Mouse (Mus musculus) testis, postnatal 14 days (tissue): Measurements from ENCODE around the gene Arhgap10.
"Not testable (repeated sequence)": the region's sequence is repeated elsewhere in the genome, so short reads cannot be mapped to it uniquely, and the experiment has no call there.

Source experiments
- DNase-seq: peaks from one replicate; pipeline ENCODE4 v3.0.0; 2021; ENCODE audit warnings: low spot score

Gene Arhgap10

DNA sequence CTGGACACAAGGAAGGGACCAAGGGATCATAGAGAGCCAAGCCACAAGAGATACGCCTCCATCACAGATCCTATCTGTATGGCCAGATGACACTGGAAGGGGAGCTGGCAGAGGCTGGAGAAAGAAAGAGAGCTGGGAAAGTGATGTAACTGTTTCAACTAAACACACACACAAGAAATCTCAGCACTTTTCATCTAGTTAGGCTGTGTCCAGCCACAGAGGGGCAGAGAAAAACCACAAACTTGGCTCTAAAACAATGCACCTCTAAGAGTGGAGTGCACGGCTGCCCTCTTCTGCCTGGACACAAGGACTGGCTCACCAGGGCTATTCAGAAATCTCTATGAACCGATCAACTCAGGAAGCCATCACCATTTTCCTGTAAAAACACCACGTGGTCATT lies 175.6 kb downstream of the Arhgap10 start:
- DNase-seq = no peak

DNA sequence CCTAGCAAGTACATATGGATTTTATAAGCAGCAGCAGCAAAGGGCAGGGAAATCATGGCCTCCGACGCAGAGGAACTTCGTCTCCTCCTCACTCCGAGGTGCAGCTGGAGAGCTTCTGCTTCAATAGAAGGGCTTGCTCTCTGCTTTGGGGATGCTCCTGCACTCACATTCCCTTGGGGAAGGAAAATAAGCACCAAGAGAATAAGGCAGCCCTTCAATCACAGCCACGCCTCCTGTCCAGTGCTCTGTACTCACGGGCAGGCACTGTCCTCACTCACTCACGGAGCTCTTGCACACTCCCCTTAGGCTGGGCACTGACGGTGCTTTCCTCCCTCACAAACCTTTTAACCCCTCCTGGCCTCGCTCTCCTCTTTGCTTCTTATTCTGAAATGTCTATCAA lies 176.4 kb downstream of the Arhgap10 start:
- no peak for DNase-seq

DNA sequence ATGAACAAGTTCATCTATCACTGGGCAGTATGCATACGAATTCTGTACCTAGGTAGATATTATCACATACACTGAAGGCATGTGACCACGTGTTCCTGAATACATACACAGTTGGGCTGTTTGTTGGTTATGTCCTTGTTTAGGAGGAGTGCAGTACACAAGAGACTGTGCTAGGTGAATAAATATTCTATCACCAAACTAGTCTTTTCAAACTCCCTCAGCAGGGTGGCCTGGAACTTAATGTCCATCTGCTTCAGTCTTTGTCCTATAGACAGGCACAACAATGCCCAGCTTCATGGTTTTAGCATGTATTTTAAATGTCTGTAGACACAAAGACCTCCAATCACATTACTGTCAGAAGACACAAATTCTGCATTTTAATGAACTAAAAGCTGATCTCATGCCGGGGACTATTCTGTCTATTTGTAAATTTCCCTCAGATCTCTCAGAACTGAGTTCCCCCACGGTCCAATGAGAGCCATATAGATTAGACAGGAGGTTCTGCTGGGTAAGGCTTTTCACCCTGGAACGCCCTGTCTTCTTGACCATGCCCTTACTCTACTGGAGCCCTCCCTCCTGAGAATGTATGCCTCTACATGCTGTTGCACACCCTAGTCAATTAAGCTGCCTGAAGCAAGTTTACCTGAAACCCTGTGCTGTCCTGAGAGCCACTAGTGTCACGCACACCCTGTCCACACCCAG lies 177.6 kb downstream of the Arhgap10 start:
- DNase-seq = no peak

DNA sequence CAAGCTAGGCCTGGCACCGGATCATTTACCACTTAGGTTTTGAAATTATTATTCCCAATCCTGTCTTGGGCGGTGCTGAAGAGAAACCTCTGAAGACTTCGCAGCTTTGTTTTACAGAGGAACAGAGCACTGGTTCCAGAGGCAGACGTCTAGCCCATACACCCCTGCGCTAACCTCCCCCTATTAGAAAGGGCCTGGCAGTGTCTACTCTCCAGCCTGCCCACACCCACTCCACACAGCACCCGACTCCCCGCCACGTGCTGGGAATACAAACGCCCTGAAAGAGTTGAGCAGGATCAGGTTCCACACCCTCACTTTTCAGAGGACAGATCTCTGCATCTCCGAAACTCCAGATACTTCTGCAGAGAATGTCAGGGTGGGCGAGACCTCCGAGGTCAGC lies 180.5 kb downstream of the Arhgap10 start:
- DNase-seq = no peak

DNA sequence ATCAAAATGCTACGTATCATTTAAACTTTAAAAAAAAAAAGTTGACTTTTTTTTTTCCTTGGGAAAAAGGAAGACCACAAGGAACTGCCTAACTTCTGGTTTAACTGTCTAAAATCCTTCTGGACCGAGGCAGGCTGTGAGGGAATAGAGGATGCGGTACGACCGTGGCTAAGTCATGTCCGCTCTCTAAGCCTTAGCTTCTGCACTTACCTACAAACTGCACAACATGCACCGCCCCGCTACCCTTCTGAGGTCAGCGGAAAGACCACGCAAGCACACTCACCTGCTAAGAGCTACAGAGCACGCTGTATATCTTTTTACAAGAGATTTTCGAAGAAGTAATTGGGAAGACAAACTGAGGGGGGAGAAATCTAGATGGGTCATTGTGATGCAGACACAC lies 186.6 kb downstream of the Arhgap10 start:
- DNase-seq = no peak

DNA sequence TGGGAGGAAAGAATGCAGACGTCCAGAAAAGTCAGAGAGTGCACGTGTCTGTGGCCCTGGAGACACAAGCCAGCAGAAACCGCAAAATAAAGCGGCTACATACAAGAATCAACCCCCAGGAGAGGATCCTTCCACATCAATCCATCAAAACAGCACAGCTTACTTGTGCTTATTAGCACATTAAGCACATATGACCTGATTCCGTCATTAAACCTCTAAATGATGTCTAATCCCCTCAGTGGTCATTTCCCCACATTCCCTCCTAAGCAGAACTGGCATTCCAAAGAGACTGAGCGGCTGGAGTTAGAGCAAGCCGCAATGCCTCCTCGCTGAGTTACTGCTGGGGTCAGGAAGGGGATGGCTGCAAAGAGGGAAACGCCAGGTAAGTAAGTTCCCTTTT lies 187.4 kb downstream of the Arhgap10 start:
- no peak for DNase-seq

DNA sequence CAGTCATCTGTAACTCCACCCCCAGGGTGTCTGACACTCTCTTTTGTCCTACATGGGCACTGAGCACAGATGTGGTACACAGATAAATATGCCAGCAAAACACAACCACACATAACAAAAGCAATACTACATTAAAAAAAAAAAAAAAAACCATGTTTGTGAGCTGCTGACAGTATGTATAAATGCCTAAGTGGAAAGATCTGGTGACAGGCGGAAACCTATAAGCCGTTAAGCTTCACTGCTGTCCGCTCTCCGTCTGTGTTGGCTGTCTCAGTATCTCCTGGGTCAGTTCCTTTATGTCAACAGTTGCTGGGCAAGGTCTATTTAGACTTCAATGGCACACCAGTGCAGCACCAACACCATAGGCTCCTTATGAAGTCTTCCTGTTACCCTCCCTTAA lies 188.0 kb downstream of the Arhgap10 start:
- no peak for DNase-seq

DNA sequence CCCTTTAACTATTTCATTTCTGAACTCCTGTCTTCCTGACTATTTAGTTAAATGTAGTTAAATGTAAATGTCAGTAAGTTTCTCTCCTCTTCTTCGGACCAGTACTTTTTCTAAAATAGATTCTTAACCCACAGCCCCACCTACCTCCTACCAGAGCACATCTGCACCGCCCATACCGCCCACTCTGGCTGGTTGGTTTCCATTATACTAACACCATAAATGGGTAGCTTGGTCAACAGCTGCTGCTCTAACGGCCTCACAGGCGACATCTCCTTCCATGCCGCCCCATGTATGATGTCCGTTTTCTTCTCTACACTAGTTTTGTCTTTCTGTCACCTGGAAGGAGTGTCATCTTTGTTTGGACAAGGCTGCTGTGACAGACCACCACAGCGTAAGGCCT lies 189.3 kb downstream of the Arhgap10 start:
- DNase-seq = no peak

DNA sequence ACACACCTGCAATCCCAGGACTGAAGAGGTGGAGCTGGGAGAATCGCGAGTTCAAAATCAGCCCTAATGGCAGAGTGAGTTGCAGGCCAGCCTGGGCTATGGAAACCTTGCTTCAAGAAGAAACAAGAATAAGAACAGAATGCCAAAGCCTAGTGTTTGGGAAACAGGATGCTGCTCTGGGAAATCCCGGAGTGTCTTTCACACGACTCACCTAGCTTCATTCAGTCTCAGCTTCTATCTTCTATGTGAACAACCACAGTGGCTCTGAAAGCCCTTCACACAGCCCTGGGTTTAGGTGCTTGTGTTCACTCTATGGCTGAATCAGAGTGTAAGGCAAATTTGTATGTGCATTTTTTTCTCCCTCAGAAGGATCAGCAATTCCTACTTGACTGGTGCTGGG lies 190.4 kb downstream of the Arhgap10 start:
- DNase-seq = no peak

DNA sequence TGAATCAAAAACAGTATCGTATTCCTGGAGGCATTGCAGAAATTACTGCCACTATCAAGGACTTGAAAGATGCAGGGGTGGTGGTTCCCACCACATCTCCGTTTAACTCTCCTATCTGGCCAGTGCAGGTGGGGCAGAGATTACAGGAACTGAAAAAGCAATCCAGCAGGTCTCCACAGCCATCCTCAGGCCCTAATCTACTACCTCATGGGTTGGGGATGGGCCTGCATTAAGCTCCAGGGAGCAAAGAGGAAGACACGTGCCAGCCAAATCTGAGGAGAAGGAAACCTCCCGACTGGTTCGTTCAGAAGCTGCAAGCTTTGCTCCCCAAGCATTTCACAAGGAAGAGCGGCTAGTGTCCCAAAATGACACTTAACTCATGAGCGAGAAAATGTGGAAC lies 195.0 kb downstream of the Arhgap10 start:
- not testable (repeated sequence) for DNase-seq

DNA sequence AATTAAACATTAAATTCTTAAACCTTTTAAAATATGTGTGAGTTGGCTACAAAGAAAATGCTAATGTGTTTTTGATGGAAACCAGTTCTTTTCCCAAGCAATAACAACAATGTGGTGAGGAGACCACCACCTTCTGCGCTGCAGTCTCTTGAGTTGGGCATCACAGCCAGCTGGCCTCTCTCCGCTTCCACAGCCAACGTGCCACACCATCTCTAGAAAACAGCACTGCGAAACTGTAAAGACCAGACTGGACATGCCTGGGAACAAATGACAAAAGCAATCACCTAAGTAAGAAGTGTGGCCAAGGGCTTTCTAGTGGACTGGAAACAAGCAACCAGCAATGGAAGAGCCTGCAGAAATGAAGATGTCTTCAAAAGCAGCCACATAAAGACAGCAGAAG lies 195.9 kb downstream of the Arhgap10 start:
- no peak for DNase-seq

DNA sequence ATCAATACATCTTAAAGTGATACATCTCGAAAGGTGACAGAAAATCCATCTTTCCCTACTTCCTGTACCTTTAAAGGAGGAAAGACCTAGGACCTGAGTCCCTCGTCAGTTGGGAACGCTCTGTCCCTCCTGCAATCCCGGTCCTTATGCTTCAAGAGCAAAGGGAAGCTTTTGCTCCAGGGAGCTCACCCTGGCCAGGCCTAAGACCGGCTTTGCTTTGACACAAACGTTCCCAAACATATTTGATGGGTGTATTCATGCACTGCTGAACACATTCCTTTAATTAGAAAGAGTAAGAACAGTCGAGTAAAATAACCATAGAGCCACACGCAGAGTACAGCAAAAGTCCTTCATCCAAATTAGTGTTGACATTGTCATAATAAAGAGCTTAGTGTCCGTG lies 199.2 kb downstream of the Arhgap10 start:
- no peak for DNase-seq

DNA sequence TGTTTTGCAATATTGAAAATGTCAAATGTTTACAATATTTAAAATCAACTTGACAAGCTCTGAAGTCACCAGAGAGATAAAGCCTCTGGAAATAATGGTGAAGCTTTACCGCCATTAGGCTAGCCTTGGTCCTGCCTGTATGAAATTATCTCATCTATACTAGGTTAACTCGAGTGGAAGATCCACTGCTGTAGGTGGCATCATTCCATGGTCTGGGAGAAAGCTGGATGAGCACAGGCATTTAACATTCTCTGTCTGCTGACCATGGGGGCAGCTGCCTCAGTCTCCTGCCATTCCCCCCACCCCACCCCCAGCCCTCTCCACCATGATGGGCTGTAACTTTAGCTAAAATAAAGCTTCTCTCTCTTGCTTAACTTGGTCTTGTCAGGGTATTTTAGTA lies 200.0 kb downstream of the Arhgap10 start:
- no peak for DNase-seq

DNA sequence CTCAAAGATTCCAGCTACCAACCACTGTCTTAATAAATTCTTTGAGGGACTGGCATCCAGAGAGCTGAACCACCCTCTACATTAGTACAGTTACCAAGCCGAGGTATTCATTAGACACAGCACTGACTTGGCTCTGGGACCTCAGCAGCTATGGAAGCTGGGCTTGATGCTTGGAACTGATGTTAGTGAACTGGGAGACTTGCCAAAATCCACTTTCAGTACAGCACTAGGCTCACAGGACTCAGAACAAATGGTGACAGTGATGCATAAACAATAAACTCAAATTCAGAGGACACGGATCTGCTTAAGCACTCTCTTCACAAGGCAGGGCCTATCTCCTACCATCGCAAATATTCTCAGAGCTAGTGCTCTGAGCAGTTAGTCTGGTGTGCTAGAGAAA lies 204.8 kb downstream of the Arhgap10 start:
- no peak for DNase-seq

DNA sequence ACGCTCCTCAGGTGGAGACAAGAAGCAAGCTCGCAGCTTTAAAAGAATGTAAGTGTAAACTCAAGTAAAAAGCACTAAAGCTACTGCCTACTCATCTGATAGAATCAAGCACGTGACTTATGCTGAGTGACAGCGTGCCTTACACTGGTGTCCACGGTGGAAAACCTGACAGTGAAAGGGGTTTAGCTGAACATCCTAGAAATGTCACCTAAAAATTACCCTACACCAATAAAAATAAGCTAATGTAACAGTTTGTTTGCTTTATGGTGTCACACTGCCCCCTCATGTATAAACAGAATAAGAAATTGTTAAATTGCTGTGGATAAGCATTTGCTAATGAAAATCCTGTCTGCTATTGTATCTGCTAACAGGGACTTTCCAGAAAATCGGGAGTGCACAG lies 206.0 kb downstream of the Arhgap10 start:
- no peak for DNase-seq

DNA sequence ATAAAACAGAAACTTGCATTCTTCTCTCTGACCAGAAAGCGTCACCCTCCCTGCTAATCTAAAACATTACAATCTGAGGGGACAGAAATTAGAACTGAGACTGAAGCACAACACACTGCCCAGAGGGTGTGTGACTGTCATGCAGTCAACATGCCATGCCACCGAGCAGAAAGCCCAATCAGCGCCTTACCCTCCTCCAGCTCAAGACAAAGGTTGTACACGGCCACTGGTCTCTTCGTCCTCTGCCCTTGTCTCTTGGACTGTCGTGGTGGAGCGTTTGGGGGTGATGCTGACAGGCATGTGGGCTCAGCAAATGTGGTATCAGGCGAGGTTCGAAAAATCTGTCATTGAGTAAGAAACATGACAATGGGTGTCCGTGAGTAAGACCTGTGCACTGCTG lies 207.2 kb downstream of the Arhgap10 start:
- DNase-seq = no peak

DNA sequence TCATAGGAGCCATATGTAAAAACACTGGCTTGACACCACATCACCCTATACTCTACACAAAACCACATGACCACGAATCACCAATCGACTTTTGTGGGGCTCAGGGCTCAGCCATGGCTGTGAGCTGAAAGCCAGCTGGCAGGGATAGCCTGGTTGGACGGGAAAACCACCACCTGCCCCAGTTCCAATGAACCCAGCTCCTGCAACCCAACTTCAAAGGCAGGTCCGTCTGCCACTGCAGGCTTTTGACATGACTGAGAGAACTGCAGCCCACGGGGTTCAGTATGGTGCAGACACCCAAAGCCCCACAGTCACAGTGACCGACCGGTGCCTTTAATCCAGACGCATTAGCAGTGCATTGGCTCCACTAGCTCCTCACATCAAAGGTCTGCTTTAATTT lies 207.7 kb downstream of the Arhgap10 start:
- DNase-seq = no peak

DNA sequence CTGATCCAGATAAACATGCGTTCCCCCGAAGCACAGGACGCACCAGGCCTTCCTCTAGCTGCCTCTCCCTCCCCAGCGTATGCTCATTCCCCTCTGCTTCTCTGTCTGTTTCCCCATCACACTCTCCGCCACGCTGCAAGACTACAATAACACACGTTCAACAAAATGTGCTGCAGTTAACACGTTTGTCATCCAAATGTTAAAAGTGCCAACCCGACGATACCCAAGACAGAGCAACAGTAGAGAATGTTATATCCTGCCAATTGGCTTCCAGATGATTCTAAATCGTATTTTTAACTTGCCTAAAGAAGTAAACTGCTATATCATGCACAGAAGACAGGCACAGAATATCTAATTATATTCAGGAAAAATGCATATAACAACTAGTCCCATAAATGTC lies 223.2 kb downstream of the Arhgap10 start:
- DNase-seq = no peak

DNA sequence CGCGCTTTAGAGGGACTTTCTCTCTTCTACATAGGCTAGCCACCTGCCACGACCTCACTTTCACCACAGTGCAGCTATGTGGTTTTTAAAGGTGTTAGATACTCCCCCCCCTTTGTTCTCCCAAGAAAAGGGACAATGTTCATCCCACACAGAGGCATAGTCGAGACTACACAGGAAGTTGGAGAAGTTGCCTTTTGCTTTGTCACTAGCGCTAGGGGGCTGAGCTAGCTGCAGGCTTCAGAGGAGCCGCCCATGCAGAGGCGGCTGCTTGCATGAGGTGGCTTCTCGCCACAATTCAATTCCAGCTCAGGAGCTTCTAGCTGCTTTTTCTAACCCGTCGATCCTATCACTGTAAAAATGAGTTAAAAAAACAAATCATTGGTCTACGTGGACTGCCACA lies 225.1 kb downstream of the Arhgap10 start:
- DNase-seq = no peak

DNA sequence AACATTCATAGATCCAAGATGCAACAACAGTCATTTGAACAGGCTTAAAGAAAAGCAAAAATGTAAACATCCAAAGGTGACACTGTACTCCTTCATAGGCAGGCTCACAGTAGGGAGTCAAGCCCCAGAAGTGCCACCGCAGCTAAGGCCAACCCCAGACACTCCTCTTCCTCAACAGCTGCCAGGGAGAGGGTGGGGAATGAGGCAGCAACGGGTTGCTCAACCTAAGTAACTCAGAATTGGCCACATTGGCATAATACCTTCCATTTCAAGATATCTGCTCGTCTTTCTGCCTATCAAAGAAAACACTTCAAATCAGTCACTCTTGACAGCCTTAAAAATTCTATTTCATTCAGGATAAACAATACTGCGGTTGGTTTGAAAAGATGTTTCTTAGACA lies 225.6 kb downstream of the Arhgap10 start:
- DNase-seq = no peak

DNA sequence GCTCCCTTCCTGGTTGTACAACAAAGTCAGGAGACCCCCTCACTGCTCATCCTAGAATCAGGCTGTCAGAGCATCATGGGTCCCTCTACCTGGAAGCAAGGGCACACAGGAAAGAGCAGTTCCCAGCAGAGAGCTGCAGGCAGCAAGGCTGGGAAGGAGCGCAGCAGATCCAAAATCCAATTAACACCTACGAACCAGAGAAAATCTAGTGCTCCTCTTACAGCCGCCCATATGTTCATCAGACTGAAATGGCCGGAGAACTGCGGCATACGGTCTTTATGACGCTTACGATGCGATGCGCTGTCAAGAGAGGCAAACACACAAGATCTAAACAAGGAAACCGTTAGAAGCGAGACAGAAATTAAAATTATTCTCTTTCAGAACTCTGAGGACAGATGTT lies 229.3 kb downstream of the Arhgap10 start:
- DNase-seq = no peak

DNA sequence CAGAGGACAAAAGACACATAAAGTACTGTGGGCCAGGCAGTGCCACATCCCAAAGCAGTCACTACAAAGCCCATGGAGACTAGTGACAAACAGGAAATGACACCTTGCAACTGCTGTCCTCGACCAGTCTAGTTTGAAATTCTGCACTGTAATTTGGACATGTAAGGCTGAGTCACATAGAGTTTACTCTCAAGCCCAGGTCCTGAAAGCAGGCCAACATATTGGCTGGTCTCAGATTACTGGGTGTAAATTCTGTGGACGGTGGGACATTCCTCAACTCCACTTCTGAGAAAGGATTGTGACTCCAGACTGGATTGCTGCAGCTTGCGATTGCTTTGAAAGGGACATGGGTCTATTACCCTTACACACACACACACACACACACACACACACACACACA lies 229.7 kb downstream of the Arhgap10 start:
- DNase-seq = no peak

DNA sequence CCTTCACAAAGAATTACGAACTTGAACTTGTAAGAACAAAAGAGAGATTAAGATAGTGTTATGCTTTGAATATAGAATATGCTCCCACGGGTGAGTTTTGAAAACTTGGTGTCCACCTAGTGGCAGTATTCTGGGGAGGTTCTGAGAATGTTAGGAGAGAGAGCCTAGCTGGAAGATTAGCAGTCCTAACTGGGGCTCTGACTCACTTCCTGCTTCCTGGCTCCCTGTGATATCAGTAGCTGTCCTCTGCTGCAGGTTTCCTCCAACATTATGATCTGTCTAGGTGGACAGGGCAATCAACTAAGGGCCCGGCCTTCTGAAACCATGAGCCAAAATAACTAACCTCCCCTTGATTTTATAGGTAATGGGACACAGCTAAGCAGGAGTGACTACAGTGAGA lies 233.3 kb downstream of the Arhgap10 start:
- DNase-seq = no peak

DNA sequence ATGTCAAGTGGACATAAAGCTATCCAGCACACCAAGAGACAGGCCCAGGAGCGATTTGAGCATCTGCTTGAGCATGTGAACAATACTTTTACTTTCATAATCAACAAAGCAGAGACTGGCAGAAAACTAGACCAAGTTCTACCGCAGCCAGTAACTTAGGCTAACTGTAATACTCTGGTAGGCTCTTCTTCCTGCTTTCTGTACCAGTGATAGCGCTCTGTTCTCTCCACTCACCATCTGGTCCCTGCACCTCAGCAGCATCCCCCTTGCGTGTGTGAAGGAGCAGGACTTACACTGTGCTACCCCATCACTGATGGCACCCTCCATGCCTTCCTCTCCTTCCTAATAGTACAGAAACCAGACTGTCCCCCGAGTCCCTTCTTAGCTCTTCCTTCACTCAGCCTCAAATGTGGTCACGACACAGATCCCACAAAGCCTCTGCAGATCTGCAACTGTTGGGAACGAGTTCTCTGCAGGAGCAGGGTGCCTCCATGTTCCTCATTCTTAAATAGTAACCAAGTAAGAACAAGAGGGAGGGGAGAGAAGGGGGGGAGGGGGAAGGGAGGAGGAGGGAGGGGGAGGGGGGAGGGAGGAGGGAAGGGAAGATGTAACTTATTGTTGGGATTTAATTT lies 235.0 kb downstream of the Arhgap10 start:
- DNase-seq = no peak
